Mouse (Mus musculus) small intestine, adult 2 months (tissue): ENCODE data around the gene Scaf4. TPM values are rescaled to one million over a fixed set of nuclear protein-coding genes. Genes with fewer than 3 reads are reported as not detected.

ENCODE experiments used
- H3K27ac ChIP-seq: fragments of 200-500 bp; 2 replicates; pipeline ENCODE4 v1.5.1; 2012; ENCODE audit warnings: low read depth, low read length, control low read depth, inconsistent platforms; ENCODE audit not compliant: insufficient read depth
- H3K27me3 ChIP-seq: fragments of 200-500 bp; 2 replicates; pipeline ENCODE4 v1.6.1; 2012; ENCODE audit warnings: mild to moderate bottlenecking, moderate library complexity, low read length, inconsistent platforms; ENCODE audit not compliant: control insufficient read depth, insufficient read depth
- H3K36me3 ChIP-seq: fragments of 200-500 bp; 2 replicates; pipeline ENCODE4 v1.6.1; 2012; ENCODE audit warnings: mild to moderate bottlenecking, low read length, control low read depth, inconsistent platforms; ENCODE audit not compliant: control insufficient read depth, insufficient read depth
- H3K4me1 ChIP-seq: fragments of 200-500 bp; 2 replicates; pipeline ENCODE4 v1.6.1; 2012; ENCODE audit warnings: low read length, inconsistent platforms, mixed read lengths; ENCODE audit not compliant: control insufficient read depth, insufficient read depth, insufficient read length
- H3K4me3 ChIP-seq: fragments of 200-500 bp; 2 replicates; pipeline ENCODE4 v1.5.1; 2012; ENCODE audit warnings: low read depth, mild to moderate bottlenecking, control low read depth, inconsistent platforms, low read length, moderate library complexity
- CTCF ChIP-seq: fragments of 200-500 bp; IDR thresholded peaks from 2 replicates; pipeline ENCODE4 v1.5.1; 2012; ENCODE audit warnings: low read depth, mild to moderate bottlenecking, control low read depth, inconsistent platforms, low read length, moderate library complexity, mixed read lengths; ENCODE audit not compliant: insufficient replicate concordance, insufficient read length; ENCODE audit errors: extremely low read depth
- POLR2A ChIP-seq: fragments of 200-500 bp; IDR thresholded peaks from 2 replicates; pipeline ENCODE4 v1.6.1; 2012; ENCODE audit warnings: low read depth, mild to moderate bottlenecking, control low read depth, inconsistent platforms, low read length, moderate library complexity
- WGBS: fragments of 180-500 bp; shearing (Covaris S2); methylation state at CpG from one replicate; pipeline ENCODE4 v1.1.7; 2018; 5-methylcytosine and 5-hydroxymethylcytosine counted together
- polyA plus RNA-seq: library from polyadenylated mRNA; depleted of rRNA; stranded (reverse); fragments of >200 nt; gene quantifications from 2 replicates; pipeline ENCODE4 v1.2.3, GENCODE M21; 2012

Gene Scaf4
- polyA plus RNA-seq, 1 experiment = 43.4 TPM

GRCm38 (mm10) chr16:90197337-90197973 is 86.8 kb downstream of the Scaf4 start:
- TF ChIP-seq POLR2A = peak; percentile 57; the same call in 1 of the 2 replicates
- TF ChIP-seq CTCF = peak; percentile 86; the same call in 1 of the 2 replicates
- H3K4me1 ChIP-seq = peaks cover 13% of the 10 kb centered on the region
- peak overlapping the region; percentile 94 for H3K27ac ChIP-seq
- H3K4me3 ChIP-seq = peak overlapping the region; percentile 53
- under 1% methylated on average over 22 of the region's 22 CpGs for WGBS
- H3K27me3 ChIP-seq = no peaks in the 10 kb centered on the region
- no peaks in the 10 kb centered on the region for H3K36me3 ChIP-seq

DNA sequence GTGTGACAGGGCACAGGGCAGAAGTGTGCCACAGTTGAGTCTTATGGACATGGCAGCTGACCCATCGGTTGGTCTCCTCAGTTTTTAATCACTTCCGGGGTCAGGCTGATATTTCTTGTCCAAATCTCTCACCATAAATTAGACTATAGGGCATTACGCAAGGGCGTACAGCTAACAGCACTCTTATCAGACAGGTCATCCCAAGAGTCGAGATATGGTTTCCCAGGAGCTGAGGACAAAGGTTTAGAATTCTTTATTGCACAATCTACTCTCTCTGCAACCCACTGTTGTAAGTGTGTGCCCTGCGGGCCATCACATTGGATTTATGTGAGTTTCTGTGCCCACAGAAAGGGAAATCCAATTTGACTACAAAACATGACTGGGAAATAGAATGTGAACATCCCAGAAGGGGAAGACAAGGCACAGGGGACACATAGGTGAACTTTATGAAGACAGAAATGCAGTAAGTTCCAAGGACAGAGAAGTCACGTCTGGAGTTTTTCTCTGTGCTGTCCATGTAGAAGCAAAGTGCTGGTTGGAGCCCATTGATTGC is 87.5 kb downstream of the Scaf4 start:
- no peak overlapping the region for H3K4me3 ChIP-seq
- 28% methylated on average over 7 of the region's 7 CpGs for WGBS
- TF ChIP-seq POLR2A (no peak), CTCF (no peak)
- H3K4me1 ChIP-seq = peaks cover 13% of the 10 kb centered on the region
- no peaks in the 10 kb centered on the region for H3K36me3 ChIP-seq
- no peaks in the 10 kb centered on the region for H3K27me3 ChIP-seq
- peak overlapping the region; percentile 98 for H3K27ac ChIP-seq

- TF ChIP-seq CTCF = no peak
- TF ChIP-seq POLR2A = no peak
- Histone ChIP-seq H3K27me3 (no peaks in the 10 kb centered on the region), H3K27ac (no peak overlapping the region)
Observed at GRCm38 (mm10) chr16:90193719-90194118, 90.6 kb downstream of the Scaf4 start.

DNA sequence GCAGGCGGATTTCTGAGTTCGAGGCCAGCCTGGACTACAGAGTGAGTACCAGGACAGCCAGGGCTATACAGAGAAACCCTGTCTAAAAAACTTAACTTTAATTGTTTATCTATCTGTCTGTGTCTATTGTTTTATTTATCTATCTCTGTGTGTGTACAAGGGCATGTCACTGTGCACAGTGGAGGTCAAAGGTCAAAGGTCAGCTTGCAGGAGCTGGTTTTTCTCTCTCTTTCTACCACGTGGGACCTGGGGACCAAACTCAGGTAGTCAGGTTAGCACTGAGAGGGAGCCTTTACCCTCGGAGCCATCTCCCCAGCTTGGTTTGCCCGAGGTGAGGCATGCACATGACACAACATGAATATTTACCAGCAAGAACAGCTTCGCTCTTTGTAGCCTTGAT is 93.0 kb downstream of the Scaf4 start:
- H3K27ac ChIP-seq = no peak overlapping the region
- no peak overlapping the region for H3K4me3 ChIP-seq
- H3K4me1 ChIP-seq = peaks cover 5% of the 10 kb centered on the region
- 67% methylated on average over 6 of the region's 6 CpGs for WGBS
- no peaks in the 10 kb centered on the region for H3K36me3 ChIP-seq
- no peaks in the 10 kb centered on the region for H3K27me3 ChIP-seq
- TF ChIP-seq POLR2A (no peak), CTCF (no peak)

More at GRCm38 (mm10) chr16:90193719-90194118, 90.6 kb downstream of the Scaf4 start:
- Histone ChIP-seq H3K36me3 (no peaks in the 10 kb centered on the region), H3K4me3 (no peak overlapping the region), H3K4me1 (peaks cover 16% of the 10 kb centered on the region)

DNA sequence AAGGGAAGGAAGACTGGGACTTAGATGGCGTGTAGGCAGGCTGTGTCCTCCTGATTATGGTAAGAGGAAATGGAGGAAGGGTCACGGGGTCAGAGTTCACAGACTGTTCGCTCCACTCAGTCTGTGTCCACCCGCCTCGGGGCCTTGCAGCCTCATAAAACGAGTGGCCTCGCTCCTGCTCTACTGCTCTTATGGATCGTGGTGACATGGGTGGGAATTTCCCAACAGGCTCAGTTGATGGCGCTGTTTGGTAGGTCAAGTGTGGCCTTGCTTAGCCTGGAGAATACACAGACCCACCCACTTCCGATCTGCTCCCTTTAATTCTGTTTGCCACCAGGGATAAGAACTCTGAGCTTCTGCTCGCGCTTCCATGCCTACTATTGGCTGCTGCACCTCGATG is 96.8 kb downstream of the Scaf4 start:
- Histone ChIP-seq H3K27me3 (no peaks in the 10 kb centered on the region), H3K27ac (no peak overlapping the region), H3K4me3 (no peak overlapping the region), H3K4me1 (peaks cover 12% of the 10 kb centered on the region), H3K36me3 (no peaks in the 10 kb centered on the region)
- WGBS = 5% methylated on average over 13 of the region's 13 CpGs
- TF ChIP-seq POLR2A (no peak), CTCF (peak; percentile 59; the same call in 1 of the 2 replicates)

DNA sequence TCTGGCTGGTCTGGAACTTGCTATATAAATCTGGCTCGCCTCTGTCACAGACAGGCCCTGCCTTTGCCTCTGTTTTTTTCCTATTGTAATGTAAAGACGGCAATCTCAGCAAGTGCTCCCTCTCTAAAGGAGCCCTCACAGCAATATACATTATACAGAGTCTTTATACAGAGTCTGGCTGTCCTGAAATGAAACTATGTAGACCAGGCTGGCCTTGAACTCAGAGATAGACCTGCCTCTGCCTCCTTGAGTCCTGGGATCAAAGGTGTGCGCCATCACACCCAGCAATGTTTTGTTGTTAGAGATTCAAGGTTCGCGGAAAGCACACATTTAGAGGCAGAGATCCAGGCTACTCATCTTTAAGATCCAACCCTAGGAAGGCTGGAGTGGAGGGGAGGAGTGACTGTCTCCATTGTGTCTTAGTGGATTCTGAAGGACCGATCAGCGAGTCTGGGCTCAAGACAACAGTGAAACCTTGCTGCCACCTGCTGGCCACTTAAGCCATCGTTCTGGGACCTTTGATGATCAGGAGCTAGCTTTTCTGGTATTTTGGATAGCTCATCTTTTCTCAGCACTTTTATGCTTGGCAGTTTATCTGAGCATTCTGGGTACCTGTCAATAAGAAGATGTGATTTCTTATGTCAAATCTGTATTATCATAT is 98.2 kb downstream of the Scaf4 start:
- Histone ChIP-seq H3K36me3 (no peaks in the 10 kb centered on the region), H3K4me1 (peaks cover 14% of the 10 kb centered on the region), H3K27me3 (no peaks in the 10 kb centered on the region), H3K27ac (no peak overlapping the region), H3K4me3 (no peak overlapping the region)
- WGBS = 52% methylated on average over 8 of the region's 8 CpGs
- no peak for TF ChIP-seq POLR2A
- TF ChIP-seq CTCF = peak; percentile 84; the same call in 1 of the 2 replicates

GRCm38 (mm10) chr16:90184135-90184534 is 100.2 kb downstream of the Scaf4 start:
- TF ChIP-seq POLR2A (no peak), CTCF (no peak)
- no peak overlapping the region for H3K4me3 ChIP-seq
- peak overlapping the region; percentile 48; the same call in 1 of the 2 replicates for H3K27ac ChIP-seq
- no peaks in the 10 kb centered on the region for H3K27me3 ChIP-seq
- WGBS = 41% methylated on average over 6 of the region's 6 CpGs
- H3K36me3 ChIP-seq = no peaks in the 10 kb centered on the region
- peaks cover 19% of the 10 kb centered on the region for H3K4me1 ChIP-seq
